Mouse (Mus musculus): ENCODE results near the gene Mgat5. TPM values are rescaled to one million over a fixed set of nuclear protein-coding genes. Genes with fewer than 3 reads are reported as not detected.

Mgat5 gene
- total RNA-seq, 2 experiments from 2014 or later = 51.7 to 52.0 TPM

DNA sequence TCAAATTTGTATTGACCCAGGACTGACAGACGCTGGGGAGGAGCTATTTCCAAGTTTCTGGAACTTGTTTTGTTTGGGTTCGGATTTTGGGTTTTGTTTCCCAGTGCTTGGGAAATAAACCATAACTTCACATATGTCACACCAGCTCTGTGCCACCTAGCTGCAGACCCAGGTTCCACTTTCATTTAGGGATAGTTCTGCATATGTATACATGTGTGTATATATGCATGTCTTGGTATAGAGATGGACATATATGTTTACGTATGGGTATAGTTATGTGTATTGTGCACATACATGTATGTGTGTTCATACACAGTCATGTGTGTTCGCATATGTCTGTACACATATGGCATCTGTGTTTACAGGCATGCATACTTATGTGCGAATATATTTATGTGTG is 326.9 kb downstream of the Mgat5 start:
- DNase-seq (ENCODE audit: extremely low spot score in 1 of 2, low spot score in 1 of 2) = no peak

DNA sequence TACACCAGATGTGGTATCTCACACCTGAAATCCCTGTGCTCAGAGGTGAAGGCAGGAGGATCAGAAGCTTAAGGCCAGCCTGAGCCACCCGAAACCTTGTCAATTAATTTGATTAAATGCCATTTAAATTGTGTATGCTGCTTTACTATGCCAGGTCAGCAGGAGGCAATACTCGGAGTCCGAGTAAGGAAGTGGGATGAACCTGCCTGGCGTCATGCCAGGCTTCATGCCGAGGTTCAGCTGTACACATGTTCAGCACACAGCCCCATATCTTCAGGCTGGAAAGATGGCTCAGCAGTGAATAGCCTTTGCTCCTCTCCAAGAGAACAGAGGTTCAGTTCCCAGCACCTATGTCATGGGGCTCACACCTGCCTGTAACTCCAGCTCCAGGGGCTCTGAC is 331.6 kb downstream of the Mgat5 start:
- DNase-seq (ENCODE audit: extremely low spot score in 1 of 2, low spot score in 1 of 2) = no peak

DNA sequence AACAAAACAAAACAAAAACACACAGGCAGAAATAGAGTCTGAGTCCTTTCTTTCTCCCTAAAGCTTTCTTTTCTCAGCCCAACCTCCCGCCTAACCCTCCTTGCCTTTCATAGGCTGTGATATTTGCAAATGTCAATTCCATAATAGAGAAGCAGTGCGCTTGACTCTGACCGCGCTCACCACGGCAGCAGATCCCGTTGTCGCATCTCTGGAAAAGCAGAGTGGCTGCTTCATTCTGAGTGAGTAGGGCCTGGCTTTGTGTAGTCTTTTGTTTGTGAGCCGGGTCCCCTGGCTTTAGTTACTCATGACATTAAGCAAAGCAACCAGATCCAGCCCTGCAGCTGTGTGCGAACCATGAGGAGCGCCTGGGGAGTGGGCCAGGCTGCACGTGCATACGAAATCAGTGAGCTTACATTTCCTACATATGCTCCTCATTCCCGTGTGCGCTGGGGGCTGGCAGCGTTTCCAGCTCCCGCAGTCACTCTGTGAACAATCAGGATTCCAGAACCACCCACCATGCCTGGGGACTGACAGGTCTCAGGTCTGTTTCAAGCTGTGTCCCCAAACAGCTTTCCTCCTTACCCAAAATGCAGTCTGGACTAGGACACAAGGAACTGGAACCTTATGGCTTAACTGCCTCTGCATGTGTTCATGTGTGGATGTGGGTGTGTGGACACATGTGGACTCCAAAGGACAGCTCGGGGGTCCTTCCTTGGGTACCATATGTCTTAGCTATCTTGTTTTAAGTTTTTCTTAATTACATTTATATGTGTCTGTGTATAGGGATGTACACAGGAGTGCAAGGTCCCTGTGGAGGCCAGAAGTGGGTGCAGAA is 332.6 kb downstream of the Mgat5 start:
- DNase-seq (ENCODE audit: extremely low spot score in 1 of 2, low spot score in 1 of 2) = peak; percentile 12 to 13
